Mouse (Mus musculus) macrophage (primary cell): ENCODE results near the gene Gm28490. TPM values are rescaled to one million over a fixed set of nuclear protein-coding genes. Genes with fewer than 3 reads are reported as not detected.
"Not testable (repeated sequence)": the region's sequence is repeated elsewhere in the genome, so short reads cannot be mapped to it uniquely, and the experiment has no call there.

Experiments
- H3K27ac ChIP-seq: fragments of 350-480 bp; formaldehyde crosslinking; 2 replicates; pipeline ENCODE4 v1.9.0; 2021
- H3K36me3 ChIP-seq: fragments of 350-480 bp; formaldehyde crosslinking; 2 replicates; pipeline ENCODE4 v1.9.0; 2021; ENCODE audit errors: inconsistent target
- H3K4me3 ChIP-seq: fragments of 350-480 bp; formaldehyde crosslinking; 2 replicates; pipeline ENCODE4 v1.9.0; 2021; ENCODE audit errors: inconsistent target
- H3K79me2 ChIP-seq: fragments of 350-480 bp; formaldehyde crosslinking; 2 replicates; pipeline ENCODE4 v1.9.0; 2021; ENCODE audit errors: inconsistent target
- WGBS: methylation state at CpG from one replicate; pipeline ENCODE4 v1.1.7; 2026; ENCODE audit warnings: inconsistent platforms; ENCODE audit not compliant: missing documents; 5-methylcytosine and 5-hydroxymethylcytosine counted together
- polyA plus RNA-seq: library from polyadenylated mRNA; stranded (reverse); fragments of 250-400 nt; gene quantifications from 3 replicates; pipeline ENCODE4 v1.2.4, GENCODE M21; 2018; ENCODE audit warnings: inconsistent platforms
- total RNA-seq, 78 experiments: library from RNA; depleted of rRNA; stranded (reverse); fragments of 250-400 nt; gene quantifications; 1 replicate in 9 of 78; 2 replicates in 24 of 78; 3 replicates in 43 of 78; 4 replicates in 2 of 78; pipeline ENCODE4 v1.2.4; 2018; ENCODE audit warnings: inconsistent platforms in 56 of 78

Gm28490 gene
- not detected for total RNA-seq (2018; cell fraction: chromatin; rRNA removed)
- total RNA-seq (2018; cell fraction: cytosol; rRNA removed): not detected
- total RNA-seq (2018; cell fraction: nucleus; rRNA removed): not detected
- not detected in 3 replicates for polyA plus RNA-seq

- H3K27ac ChIP-seq, H3K4me3 ChIP-seq, H3K79me2 ChIP-seq, H3K36me3 ChIP-seq: not testable (repeated sequence)
- WGBS: no CpG with 5 or more reads among the region's 8 CpGs
These were observed at the start of gene Gm28490 for GRCm38 (mm10) chrY:31634656-31635055. Gm28490 (minus strand) TSS chrY:31634756.
